ENCODE assay signal across 12 mouse cellular contexts in the genomic region with DNA sequence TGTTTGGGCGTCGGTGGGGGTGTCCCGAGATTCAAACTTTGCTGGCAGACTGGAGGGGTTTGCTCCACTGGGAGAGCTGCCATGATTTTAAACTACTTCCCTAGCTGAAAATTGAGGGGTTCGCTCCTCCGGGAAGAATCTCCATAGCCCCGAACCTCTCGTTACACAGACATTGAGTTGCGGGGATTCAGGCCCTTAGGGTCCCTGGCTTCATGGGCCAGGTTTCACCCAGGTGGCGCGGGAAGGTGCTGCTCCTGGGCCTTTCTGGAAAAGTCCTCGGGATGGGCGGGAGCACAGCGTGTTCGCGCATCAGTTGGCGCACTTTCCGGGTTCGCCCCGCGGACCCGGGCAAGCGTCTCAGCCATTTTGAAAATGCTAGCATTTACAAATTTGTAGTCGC. TPM values are rescaled to one million over a fixed set of nuclear protein-coding genes. Genes with fewer than 3 reads are reported as not detected.
DNase-seq lines count a peak whose midpoint lies in the region; ATAC-seq lines count a peak whose summit lies in the region.
"Had no signal": no experiment of that assay in that cellular context is flagged by ENCODE, and none has a peak within 500 bp of the region (broad histone marks: within the 10 kb centered on the region; RNA-seq: fewer than 3 reads in every experiment).

No protein-coding gene starts in this region.

- no peak overlapping the region for H3K9ac ChIP-seq in liver, embryonic 12.5 days
- no peak overlapping the region for H3K9ac ChIP-seq in forebrain, embryonic 13.5 days
- no peak overlapping the region for H3K9ac ChIP-seq in limb, embryonic 12.5 days (replicated peaks)
- no peak overlapping the region for H3K9ac ChIP-seq in stomach, embryonic 16.5 days (ENCODE audit: low read length)

- H3K4me1 ChIP-seq in liver, embryonic 12.5 days: peaks cover 6% of the 10 kb centered on the region; the same call in 1 of the 2 replicates
- peaks cover 19% of the 10 kb centered on the region for H3K4me1 ChIP-seq in forebrain, embryonic 13.5 days
- H3K4me1 ChIP-seq in limb, embryonic 12.5 days (replicated peaks): peaks cover 18% of the 10 kb centered on the region
- H3K4me1 ChIP-seq in stomach, embryonic 16.5 days (ENCODE audit: control insufficient read depth, insufficient read depth, low read length): peaks cover 11% of the 10 kb centered on the region

- no peaks in the 10 kb centered on the region for H3K9me3 ChIP-seq in liver, embryonic 12.5 days (replicated peaks)
- H3K9me3 ChIP-seq in forebrain, embryonic 13.5 days (replicated peaks): no peaks in the 10 kb centered on the region
- H3K9me3 ChIP-seq in limb, embryonic 12.5 days: peaks cover 7% of the 10 kb centered on the region
- H3K9me3 ChIP-seq in stomach, embryonic 16.5 days (replicated peaks; ENCODE audit: control insufficient read depth, low read length): no peaks in the 10 kb centered on the region

- no peaks in the 10 kb centered on the region for H3K36me3 ChIP-seq in liver, embryonic 12.5 days
- no peaks in the 10 kb centered on the region for H3K36me3 ChIP-seq in forebrain, embryonic 13.5 days (ENCODE audit: poor library complexity, severe bottlenecking)
- H3K36me3 ChIP-seq in limb, embryonic 12.5 days: no peaks in the 10 kb centered on the region
- no peaks in the 10 kb centered on the region for H3K36me3 ChIP-seq in stomach, embryonic 16.5 days (ENCODE audit: control insufficient read depth, insufficient read depth, low read length)

- DNase-seq in liver: no peak
- DNase-seq in thymus, postnatal 10 days (ENCODE audit: low spot score in 2 of 2): no peak
- no peak for DNase-seq in cerebellum, adult 18-20 months
- no peak for DNase-seq in gastrocnemius, postnatal 25 days
- DNase-seq: cerebellum, adult 9-11 months; lung, postnatal 10 days; spleen, adult 18-20 months had no signal

- 3% methylated on average over 23 of the region's 23 CpGs for WGBS in liver, embryonic 12.5 days (ENCODE audit: insufficient replicate concordance)
- WGBS in forebrain, embryonic 13.5 days: 3% methylated on average over 23 of the region's 23 CpGs
- WGBS in limb, embryonic 12.5 days: 1% methylated on average over 23 of the region's 23 CpGs
- 3% methylated on average over 23 of the region's 23 CpGs for WGBS in stomach, embryonic 16.5 days

- no peak for ATAC-seq in liver, embryonic 12.5 days
- no peak for ATAC-seq in forebrain, embryonic 13.5 days
- no peak for ATAC-seq in limb, embryonic 12.5 days (ENCODE audit: insufficient number of reproducible peaks, insufficient read depth, low FRiP score, low TSS enrichment, low read depth)
- no peak for ATAC-seq in stomach, embryonic 16.5 days (ENCODE audit: insufficient read depth, low FRiP score)

- no peak overlapping the region for H3K4me2 ChIP-seq in liver, embryonic 12.5 days
- peak overlapping the region; percentile 54 for H3K4me2 ChIP-seq in forebrain, embryonic 13.5 days
- H3K4me2 ChIP-seq in limb, embryonic 12.5 days: peak overlapping the region; percentile 59
- peak overlapping the region; percentile 49 for H3K4me2 ChIP-seq in stomach, embryonic 16.5 days (ENCODE audit: low read depth, low read length)

- H3K4me3 ChIP-seq in liver, embryonic 12.5 days: 0 out of 2 replicates have a peak overlapping the region, but pooled peaks have one; percentile 27
- peak overlapping the region; percentile 30 for H3K4me3 ChIP-seq in forebrain, embryonic 13.5 days
- H3K4me3 ChIP-seq in limb, embryonic 12.5 days (replicated peaks): peak overlapping the region; percentile 38
- peak overlapping the region; percentile 18 for H3K4me3 ChIP-seq in stomach, embryonic 16.5 days (replicated peaks; ENCODE audit: low read length)

- H3K27ac ChIP-seq in liver, embryonic 12.5 days: no peak overlapping the region
- no peak overlapping the region for H3K27ac ChIP-seq in forebrain, embryonic 13.5 days
- no peak overlapping the region for H3K27ac ChIP-seq in limb, embryonic 12.5 days
- no peak overlapping the region for H3K27ac ChIP-seq in stomach, embryonic 16.5 days (ENCODE audit: low read length)

- H3K27me3 ChIP-seq in liver, embryonic 12.5 days (replicated peaks): peaks cover 74% of the 10 kb centered on the region
- peaks cover 76% of the 10 kb centered on the region for H3K27me3 ChIP-seq in forebrain, embryonic 13.5 days
- peaks cover 82% of the 10 kb centered on the region for H3K27me3 ChIP-seq in limb, embryonic 12.5 days
- peaks cover 65% of the 10 kb centered on the region for H3K27me3 ChIP-seq in stomach, embryonic 16.5 days (ENCODE audit: control insufficient read depth, insufficient read depth, low read length)

RNA-seq across cellular contexts. Expression of a gene that starts 1.2 kb away (rescaled TPM):
- polyA plus RNA-seq in liver, embryonic 12.5 days (2016; fragmentation: Nextera tagmentation; extraction: Ambion mirVana): 0.06 TPM in 1 of 2 replicates, not detected in the other
- 0.50 and 0.61 TPM in 2 replicates for polyA plus RNA-seq in forebrain, embryonic 13.5 days (2015; fragmentation: Nextera tagmentation; extraction: Ambion mirVana)
- polyA plus RNA-seq in limb, embryonic 12.5 days (2016; fragmentation: Nextera tagmentation; extraction: Ambion mirVana): 0.14 and 0.16 TPM in 2 replicates
- not detected in 2 replicates for polyA plus RNA-seq in stomach, embryonic 16.5 days (2015; fragmentation: Nextera tagmentation; extraction: Ambion mirVana)
- total RNA-seq in gastrocnemius, postnatal 25 days (2021): not detected
- polyA plus RNA-seq: Patski had no signal
